Mouse (Mus musculus) granulocyte monocyte progenitor cell, adult 5-6 weeks (primary cell): ENCODE data around the gene Col27a1. TPM values are rescaled to one million over a fixed set of nuclear protein-coding genes. Genes with fewer than 3 reads are reported as not detected.
A peak's percentile ranks its signal among the peaks of the same experiment; 100 is the strongest.

ENCODE experiments used
- ATAC-seq: replicated peaks from 2 replicates; pipeline ENCODE4 v1.8.0; 2016; ENCODE audit warnings: mild to moderate bottlenecking, moderate TSS enrichment, inconsistent platforms; ENCODE audit not compliant: poor library complexity, severe bottlenecking
- total RNA-seq, 2 experiments: library from RNA; stranded (forward) in 1 of 2; stranded (reverse) in 1 of 2; fragments of 200-712, 200-1000 nt in 1 of 2; fragments of >200 nt in 1 of 2; fragmentation: Nextera tagmentation in 1 of 2; gene quantifications; 2 replicates each; pipeline ENCODE4 v1.2.3; 2014 to 2017

Gene Col27a1
- total RNA-seq, 2 experiments from 2014 or later: 0.10 to 0.32 TPM

DNA sequence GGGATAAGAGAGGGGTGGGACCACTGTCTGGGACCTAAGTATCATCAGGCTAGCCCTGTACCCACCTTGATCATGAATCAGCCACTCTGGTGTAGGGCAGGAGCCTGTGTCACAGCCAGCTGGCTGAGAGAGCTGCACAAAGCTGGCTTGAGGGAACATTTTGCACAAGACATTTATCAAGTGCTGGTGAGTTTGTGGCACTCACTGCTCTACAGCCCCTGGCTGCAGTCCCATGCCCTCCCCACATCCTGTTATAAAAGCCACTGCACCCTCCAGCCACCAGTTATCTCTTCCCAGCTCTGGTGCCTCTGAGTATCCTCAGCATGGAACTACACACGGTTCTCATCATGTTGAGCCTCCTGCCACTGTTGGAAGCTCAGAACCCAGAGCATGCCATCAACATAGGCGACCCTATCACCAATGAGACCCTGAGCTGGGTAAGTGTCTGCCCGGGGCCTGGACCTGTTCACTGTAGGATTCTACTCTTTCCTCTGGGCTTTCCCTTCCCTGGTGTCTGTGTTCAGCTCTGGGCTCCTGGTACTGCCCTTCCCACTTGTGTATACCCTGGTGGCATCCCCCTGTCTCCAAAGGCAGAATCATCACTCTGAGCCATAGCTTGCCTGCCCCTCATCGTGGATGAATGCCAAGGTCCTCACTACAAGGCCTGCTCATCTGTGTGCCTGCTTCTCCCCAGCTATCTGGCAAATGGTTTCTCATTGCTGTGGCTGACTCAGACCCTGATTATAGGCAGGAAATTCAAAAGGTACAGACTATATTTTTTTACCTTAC, 142.3 kb downstream of the Col27a1 start, which contains the start of gene Orm3:
Gene Orm3, plus strand, starts transcription at position 286 of the 789 bp plus-strand sequence.
- ATAC-seq: peak; percentile 12

GRCm38 (mm10) chr4:63356981-63357570, 143.3 kb downstream of the Col27a1 start:
- ATAC-seq: peak; percentile 50

DNA sequence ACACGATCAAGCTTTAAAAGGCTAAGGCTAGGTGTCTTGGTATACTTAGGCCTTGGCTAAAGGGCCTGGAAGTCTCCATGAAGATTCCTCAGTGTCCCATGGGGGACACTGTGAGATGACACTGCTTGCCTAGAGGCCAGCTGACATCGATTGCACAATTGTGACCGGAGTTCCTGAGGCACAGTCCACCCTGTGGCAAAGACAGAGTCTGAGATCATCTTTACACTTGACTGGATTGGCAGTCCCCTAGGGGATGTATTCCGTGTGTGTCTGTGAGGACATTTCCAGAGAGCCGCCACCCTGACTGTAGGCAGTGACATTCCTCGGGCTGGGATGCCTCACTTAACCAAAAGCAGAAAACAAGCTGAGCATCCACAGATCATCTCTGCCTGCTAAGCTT, 146.1 kb downstream of the Col27a1 start:
- ATAC-seq: no peak

DNA sequence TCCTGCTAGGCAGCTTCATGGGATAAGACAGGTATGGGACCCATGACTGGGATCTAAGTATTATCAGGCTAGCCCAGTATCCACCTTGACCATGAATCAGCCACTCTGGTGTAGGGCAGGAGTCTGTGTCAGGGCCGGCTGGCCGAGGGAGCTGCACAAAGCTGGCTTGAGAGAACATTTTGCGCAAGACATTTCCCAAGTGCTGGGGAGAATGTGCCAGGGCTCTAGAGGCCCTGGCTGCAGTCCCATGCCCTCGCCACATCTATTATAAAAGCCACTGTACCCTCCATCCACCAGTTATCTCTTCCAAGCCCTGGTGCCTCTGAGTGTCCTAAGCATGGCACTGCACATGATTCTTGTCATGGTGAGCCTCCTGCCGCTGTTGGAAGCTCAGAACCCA, 148.3 kb downstream of the Col27a1 start, which contains the start of gene Orm2:
Gene Orm2, plus strand, starts transcription at position 300 of the 400 bp plus-strand sequence.
- ATAC-seq: 0 out of 2 replicates have a peak, but pooled peaks have one; percentile 4

DNA sequence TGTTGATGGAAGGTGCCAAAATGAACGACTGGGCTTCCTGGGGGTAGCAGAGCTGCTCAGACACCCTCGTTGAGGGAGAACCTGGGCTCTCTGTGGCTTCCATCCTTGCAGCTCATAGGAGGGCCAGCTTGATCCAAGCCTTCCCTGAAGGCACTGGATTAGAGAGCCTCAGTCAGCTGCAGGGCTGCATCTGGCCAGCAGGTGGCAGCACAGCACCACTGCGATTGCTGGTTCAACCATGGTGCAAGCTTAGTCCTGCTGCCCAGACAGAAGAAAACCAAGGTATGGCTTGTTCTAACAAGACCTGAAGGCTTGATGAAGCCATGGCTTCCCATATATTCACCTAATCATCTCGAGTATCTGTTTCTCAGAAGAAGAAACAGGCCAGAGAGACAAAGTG, 154.8 kb downstream of the Col27a1 start:
- peak; percentile 74 for ATAC-seq

- no peak for ATAC-seq
These were observed 157.1 kb downstream of the Col27a1 start for GRCm38 (mm10) chr4:63370897-63371296.

- peak; percentile 52 for ATAC-seq
These were observed 158.1 kb downstream of the Col27a1 start for GRCm38 (mm10) chr4:63371890-63372289.

- ATAC-seq: no peak
These were observed 159.6 kb downstream of the Col27a1 start for GRCm38 (mm10) chr4:63373404-63373803.

- 0 out of 2 replicates have a peak, but pooled peaks have one; percentile 28 for ATAC-seq
These were observed 160.5 kb downstream of the Col27a1 start for GRCm38 (mm10) chr4:63374331-63374730.

DNA sequence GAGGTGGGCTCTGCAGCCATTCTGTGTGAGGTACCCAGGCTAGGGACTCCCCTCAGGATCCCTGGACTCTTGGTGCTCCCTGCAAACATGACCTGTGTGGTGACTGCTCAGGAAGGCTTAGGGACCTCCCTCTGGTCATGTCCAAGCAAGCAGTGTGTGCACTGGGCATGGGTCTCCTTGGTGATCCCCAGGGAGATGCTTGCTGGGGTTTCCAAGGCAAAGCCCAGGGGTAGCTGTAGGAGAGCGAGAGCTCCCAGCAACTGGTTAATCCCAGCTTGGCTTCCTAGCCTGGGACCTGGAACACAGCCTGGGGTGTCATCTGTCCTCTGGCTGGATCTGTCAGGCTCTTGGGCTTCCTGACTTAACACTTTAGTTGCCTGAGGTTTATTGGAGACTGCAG, 161.6 kb downstream of the Col27a1 start:
- ATAC-seq: no peak

DNA sequence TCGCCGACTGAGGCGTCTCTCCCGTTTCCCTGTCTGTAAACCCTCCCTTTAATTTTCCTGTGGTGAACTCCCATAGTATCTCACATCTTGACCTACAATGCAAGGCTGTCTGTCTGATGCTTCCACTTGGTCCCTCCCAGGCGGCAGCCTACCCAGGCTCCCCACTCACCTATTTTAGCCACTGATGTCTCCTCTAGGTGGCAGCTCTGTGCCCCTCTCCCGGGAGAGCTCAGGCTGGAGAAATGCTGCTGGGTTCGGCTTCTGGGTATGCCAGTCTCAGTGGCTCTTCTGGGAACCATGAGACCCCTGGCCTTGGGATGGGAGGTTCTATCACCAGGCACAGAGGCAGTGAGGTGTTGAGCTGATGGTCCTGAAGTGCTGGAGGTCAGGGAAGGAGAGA, 163.7 kb downstream of the Col27a1 start:
- ATAC-seq: no peak

DNA sequence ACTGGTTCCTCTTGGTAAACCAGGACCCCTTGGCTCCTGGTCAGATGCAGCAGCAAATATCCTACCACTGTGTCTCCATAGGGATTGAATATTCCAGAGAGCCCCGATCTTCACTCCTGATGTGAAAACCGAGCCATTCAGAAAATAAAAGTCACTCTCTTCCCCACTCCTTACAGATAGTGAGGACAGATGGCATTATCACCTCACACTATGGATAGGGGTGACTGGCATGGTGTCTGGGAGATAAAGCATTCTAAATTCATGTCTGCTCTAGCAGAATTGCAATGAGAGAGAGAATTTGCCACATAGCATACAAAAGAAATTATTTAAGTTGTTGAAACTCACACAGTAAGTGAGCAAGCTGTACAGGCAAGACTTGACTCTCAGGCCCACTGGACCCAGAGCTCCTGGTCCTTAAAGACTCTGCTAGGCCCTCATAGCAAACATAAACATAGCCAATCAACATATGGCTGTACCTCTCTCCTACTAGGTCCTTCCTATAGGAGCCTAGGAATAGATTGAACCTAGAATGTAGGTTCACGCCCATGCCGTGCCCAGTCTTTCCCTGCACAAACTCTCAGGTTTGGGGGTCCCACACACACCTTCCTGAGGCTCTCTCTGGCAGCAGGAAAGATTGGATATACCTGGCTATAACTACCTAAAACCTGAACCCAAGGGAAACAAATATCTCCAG, 169.0 kb downstream of the Col27a1 start:
- ATAC-seq: no peak

DNA sequence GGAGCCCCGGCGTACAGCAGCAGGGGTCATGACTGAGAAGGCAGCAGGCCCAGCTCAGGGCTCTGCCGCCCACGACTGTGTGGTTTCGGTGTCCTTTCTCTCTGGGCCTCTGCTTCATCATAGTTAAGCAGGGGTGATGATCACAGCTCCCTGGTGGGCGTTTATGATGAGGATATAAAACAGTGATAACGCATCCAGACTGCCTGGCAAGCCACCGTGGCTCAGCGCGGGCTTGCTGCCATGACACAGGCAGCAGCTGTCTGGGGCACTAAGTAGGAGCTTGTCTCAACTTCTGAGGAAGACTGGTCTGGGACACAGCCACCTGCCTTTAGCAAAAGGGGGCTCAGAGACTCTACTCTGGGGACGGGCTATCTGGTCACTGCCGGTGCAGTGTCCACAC, 169.7 kb downstream of the Col27a1 start:
- no peak for ATAC-seq

DNA sequence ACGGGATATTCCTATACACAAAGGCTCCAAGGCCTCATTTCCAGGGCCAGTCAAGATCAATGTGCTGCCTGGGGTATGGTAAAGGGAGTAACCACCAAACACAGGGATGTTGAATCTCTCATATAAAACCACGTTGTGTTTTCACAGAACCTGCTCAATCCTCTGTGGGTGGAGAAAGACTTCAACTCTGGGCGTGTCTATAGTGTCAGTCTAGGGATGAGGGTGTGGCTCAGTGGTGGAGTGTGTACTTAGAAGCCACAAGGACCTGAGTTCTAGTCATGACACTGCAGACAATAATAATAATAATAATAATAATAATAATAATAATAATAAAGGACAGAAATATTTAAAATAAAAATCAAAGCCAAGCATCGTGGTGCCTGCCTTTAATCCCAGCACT, 170.5 kb downstream of the Col27a1 start:
- no peak for ATAC-seq

Other genes with a start within 250 kb of the Col27a1 start
- gene Zfp618, start 248.4 kb upstream of the Col27a1 start, total RNA-seq (2014; fragmentation: Nextera tagmentation): 0.34 and 0.38 TPM in 2 replicates
- 0.26 TPM in 1 of 2 replicates, not detected in the other for gene Zfp618, start 248.4 kb upstream of the Col27a1 start, total RNA-seq (2017)
- gene Ambp, start 59.2 kb upstream of the Col27a1 start, total RNA-seq (2014; fragmentation: Nextera tagmentation): not detected in 2 replicates
- not detected in 2 replicates for gene Ambp, start 59.2 kb upstream of the Col27a1 start, total RNA-seq (2017)
- not detected in 2 replicates for gene Kif12, start 41.9 kb upstream of the Col27a1 start, total RNA-seq (2014; fragmentation: Nextera tagmentation)
- not detected in 2 replicates for gene Kif12, start 41.9 kb upstream of the Col27a1 start, total RNA-seq (2017)
- not detected in 2 replicates for gene Orm1, start 130.6 kb downstream of the Col27a1 start, total RNA-seq (2014; fragmentation: Nextera tagmentation)
- gene Orm1, start 130.6 kb downstream of the Col27a1 start, total RNA-seq (2017): 1.3 and 3.2 TPM in 2 replicates
- not detected in 2 replicates for gene Orm3, start 142.2 kb downstream of the Col27a1 start, total RNA-seq (2014; fragmentation: Nextera tagmentation)
- not detected in 2 replicates for gene Orm3, start 142.2 kb downstream of the Col27a1 start, total RNA-seq (2017)
- gene Orm2, start 148.4 kb downstream of the Col27a1 start, total RNA-seq (2014; fragmentation: Nextera tagmentation): not detected in 2 replicates
- not detected in 2 replicates for gene Orm2, start 148.4 kb downstream of the Col27a1 start, total RNA-seq (2017)
- 32.9 and 33.6 TPM in 2 replicates for gene Akna, start 189.3 kb downstream of the Col27a1 start, total RNA-seq (2014; fragmentation: Nextera tagmentation)
- gene Akna, start 189.3 kb downstream of the Col27a1 start, total RNA-seq (2017): 9.7 and 13.6 TPM in 2 replicates